12 mouse cellular contexts compared by ENCODE assay signal in genomic region chr4:135883401-135883851, GRCm38 (mm10). TPM values are rescaled to one million over a fixed set of nuclear protein-coding genes. Genes with fewer than 3 reads are reported as not detected.
DNase-seq lines count a peak whose midpoint lies in the region; ATAC-seq lines count a peak whose summit lies in the region.
"Had no signal": no experiment of that assay in that cellular context is flagged by ENCODE, and none has a peak within 500 bp of the region (broad histone marks: within the 10 kb centered on the region; RNA-seq: fewer than 3 reads in every experiment).

No protein-coding gene starts in this region.

- no peak overlapping the region for H3K4me3 ChIP-seq in kidney, embryonic 14.5 days (ENCODE audit: low read length)
- H3K4me3 ChIP-seq: embryonic facial prominence, embryonic 13.5 days; hindbrain, embryonic 12.5 days had no signal

- no peaks in the 10 kb centered on the region for H3K9me3 ChIP-seq in kidney, embryonic 14.5 days (ENCODE audit: control insufficient read depth, low read length)
- H3K9me3 ChIP-seq: embryonic facial prominence, embryonic 13.5 days; hindbrain, embryonic 12.5 days had no signal

- no peaks in the 10 kb centered on the region for H3K27me3 ChIP-seq in kidney, embryonic 14.5 days (ENCODE audit: control insufficient read depth, insufficient read depth, low read length)
- H3K27me3 ChIP-seq: embryonic facial prominence, embryonic 13.5 days; hindbrain, embryonic 12.5 days had no signal

- no peak overlapping the region for H3K4me2 ChIP-seq in kidney, embryonic 14.5 days (replicated peaks; ENCODE audit: low read depth, low read length)
- H3K4me2 ChIP-seq: embryonic facial prominence, embryonic 13.5 days; hindbrain, embryonic 12.5 days had no signal

- no peak overlapping the region for H3K9ac ChIP-seq in kidney, embryonic 14.5 days (ENCODE audit: low read depth, low read length)
- H3K9ac ChIP-seq: embryonic facial prominence, embryonic 13.5 days; hindbrain, embryonic 12.5 days had no signal

- no peak overlapping the region for H3K27ac ChIP-seq in kidney, embryonic 14.5 days (ENCODE audit: low read depth, low read length)
- H3K27ac ChIP-seq: embryonic facial prominence, embryonic 13.5 days; hindbrain, embryonic 12.5 days had no signal

- no peaks in the 10 kb centered on the region for H3K36me3 ChIP-seq in kidney, embryonic 14.5 days (ENCODE audit: control insufficient read depth, insufficient read depth, low read length)
- H3K36me3 ChIP-seq: embryonic facial prominence, embryonic 13.5 days; hindbrain, embryonic 12.5 days had no signal

- WGBS in kidney, embryonic 14.5 days: 22% methylated on average over 10 of the region's 10 CpGs

- peaks cover 4% of the 10 kb centered on the region for H3K4me1 ChIP-seq in kidney, embryonic 14.5 days (ENCODE audit: control insufficient read depth, insufficient read depth, low read length)
- H3K4me1 ChIP-seq: hindbrain, embryonic 12.5 days had no signal

- peak; percentile 33 for DNase-seq in kidney, adult 11 months
- peak; percentile 39 for DNase-seq in thymus, postnatal 14 days
- DNase-seq in thymus, adult 18-20 months: no peak
- peak; percentile 46 for DNase-seq in kidney, adult 18-20 months
- peak; percentile 60 for DNase-seq in retina, embryonic 14.5 days (ENCODE audit: low spot score)
- DNase-seq in MN1 (ENCODE audit: low spot score): no peak
- DNase-seq: cerebellum, adult 18-20 months had no signal

- no peak for ATAC-seq in kidney, embryonic 14.5 days (ENCODE audit: low FRiP score, low TSS enrichment)
- no peak for ATAC-seq in CD4-positive, CD25-positive, alpha-beta regulatory T cell, adult 4 months
- ATAC-seq: activated CD4-positive, CD25-positive, alpha-beta regulatory T cell, adult 4 months had no signal

RNA-seq across cellular contexts. Expression of gene Pnrc2, which starts 9.8 kb away (rescaled TPM):
- 174 and 209 TPM in 2 replicates for polyA plus RNA-seq in kidney, embryonic 14.5 days (2014; fragmentation: Nextera tagmentation; extraction: Ambion mirVana)
- 100 to 1,000 TPM; 206 to 221 TPM for polyA plus RNA-seq in CD4-positive, CD25-positive, alpha-beta regulatory T cell, adult 4 months (2017; shearing (Covaris generic))

RNA-seq across cellular contexts. Expression of gene Cnr2, which starts 11.8 kb away (rescaled TPM):
- polyA plus RNA-seq in kidney, embryonic 14.5 days (2014; fragmentation: Nextera tagmentation; extraction: Ambion mirVana): 0.10 and 0.45 TPM in 2 replicates
- 10 to 100 TPM in 1 of 2 experiments, 1 to 10 TPM in 1; 7.5 to 17.0 TPM for polyA plus RNA-seq in CD4-positive, CD25-positive, alpha-beta regulatory T cell, adult 4 months (2017; shearing (Covaris generic))

RNA-seq across cellular contexts. Expression of gene Srsf10, which starts 27.9 kb away (rescaled TPM):
- 334 and 342 TPM in 2 replicates for polyA plus RNA-seq in kidney, embryonic 14.5 days (2014; fragmentation: Nextera tagmentation; extraction: Ambion mirVana)
- 100 to 1,000 TPM; 195 to 208 TPM for polyA plus RNA-seq in CD4-positive, CD25-positive, alpha-beta regulatory T cell, adult 4 months (2017; shearing (Covaris generic))

RNA-seq across cellular contexts. Expression of gene Fuca1, which starts 37.1 kb away (rescaled TPM):
- 57.6 and 69.2 TPM in 2 replicates for polyA plus RNA-seq in kidney, embryonic 14.5 days (2014; fragmentation: Nextera tagmentation; extraction: Ambion mirVana)
- 10 to 100 TPM; 83.9 to 95.9 TPM for polyA plus RNA-seq in CD4-positive, CD25-positive, alpha-beta regulatory T cell, adult 4 months (2017; shearing (Covaris generic))

Comparison
In these comparisons a context has a peak if more than half of its experiments do, and no peak if none do; other contexts are left out.
1. DNase-seq: peak in kidney, adult 11 months (single experiment), thymus, postnatal 14 days (single experiment), kidney, adult 18-20 months (single experiment) and retina, embryonic 14.5 days (single experiment); none in thymus, adult 18-20 months (0 of 2) and MN1 (single experiment).